Mouse (Mus musculus) embryo, embryonic 10.5 days (tissue): Measurements from ENCODE around the gene Bmp8b.
A peak's percentile ranks its signal among the peaks of the same experiment; 100 is the strongest.
"Not testable (repeated sequence)": the region's sequence is repeated elsewhere in the genome, so short reads cannot be mapped to it uniquely, and the experiment has no call there.

Experiments used
- DNase-seq: peaks from one replicate; pipeline ENCODE4 v3.0.0-alpha.2; 2015; ENCODE audit warnings: low spot score

Bmp8b gene

DNA sequence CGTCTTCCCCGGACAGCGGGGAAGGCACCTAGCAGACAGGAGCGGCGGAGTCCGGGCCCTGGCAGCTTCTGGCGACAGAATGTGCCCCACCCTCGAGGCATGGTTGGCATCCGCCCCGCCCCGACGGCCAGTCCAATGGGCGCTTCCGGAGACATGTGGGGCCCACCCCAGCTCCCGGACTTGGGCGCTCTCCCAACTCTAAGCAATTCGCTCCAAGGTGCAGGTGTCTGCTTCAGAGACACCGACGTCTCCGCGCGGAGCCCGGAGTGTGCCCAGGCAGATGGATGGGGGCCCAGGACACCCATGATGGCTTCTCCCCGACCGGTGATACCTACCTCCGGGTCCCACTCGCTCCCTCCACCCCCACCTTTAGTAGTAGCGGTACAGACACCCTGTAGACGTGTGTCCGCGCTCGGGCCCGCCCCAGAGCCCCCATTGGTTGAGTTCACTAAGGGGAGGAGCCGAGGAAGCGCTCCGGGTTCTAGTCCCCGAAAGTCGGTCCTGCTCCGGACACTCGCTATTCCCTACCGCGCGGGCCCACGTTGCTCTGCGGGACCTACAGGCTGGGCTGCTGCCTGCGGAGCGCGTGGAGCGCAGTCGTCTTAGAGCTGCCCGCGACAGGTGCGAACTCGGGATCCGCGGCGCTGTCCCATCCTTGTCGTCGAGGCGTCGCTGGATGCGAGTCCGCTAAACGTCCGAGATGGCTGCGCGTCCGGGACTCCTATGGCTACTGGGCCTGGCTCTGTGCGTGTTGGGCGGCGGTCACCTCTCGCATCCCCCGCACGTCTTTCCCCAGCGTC, at the start of gene Bmp8b:
Bmp8b (plus strand) TSS at position 515 of the 800 bp plus-strand sequence.
- no peak for DNase-seq

DNA sequence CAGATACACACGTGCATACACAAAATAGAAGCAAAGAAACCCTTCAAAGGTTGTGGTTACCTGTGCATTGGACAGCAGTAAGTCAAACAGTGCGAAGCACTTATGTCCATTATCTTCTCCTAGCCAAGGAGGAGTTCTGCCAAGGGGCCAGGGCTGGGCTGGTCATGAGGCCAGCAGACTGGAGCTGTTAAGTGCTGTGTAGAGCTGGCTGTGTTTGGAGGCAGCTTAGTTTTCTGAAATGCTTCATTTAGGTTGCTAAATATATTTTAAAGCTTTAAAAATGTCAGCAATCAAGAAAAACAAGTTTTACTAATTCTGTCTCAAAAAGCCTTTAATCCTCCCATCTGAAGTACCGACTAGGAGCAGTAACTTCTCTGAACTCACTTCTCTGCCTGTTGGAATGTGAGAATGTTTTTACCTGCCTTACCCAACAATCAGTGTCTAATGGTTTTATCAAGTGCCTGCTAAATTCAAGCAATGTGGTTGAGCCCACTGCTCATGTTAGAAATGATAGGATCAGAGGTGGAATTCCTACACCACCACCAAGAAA, 48.3 kb upstream of the Bmp8b start:
- no peak for DNase-seq

DNA sequence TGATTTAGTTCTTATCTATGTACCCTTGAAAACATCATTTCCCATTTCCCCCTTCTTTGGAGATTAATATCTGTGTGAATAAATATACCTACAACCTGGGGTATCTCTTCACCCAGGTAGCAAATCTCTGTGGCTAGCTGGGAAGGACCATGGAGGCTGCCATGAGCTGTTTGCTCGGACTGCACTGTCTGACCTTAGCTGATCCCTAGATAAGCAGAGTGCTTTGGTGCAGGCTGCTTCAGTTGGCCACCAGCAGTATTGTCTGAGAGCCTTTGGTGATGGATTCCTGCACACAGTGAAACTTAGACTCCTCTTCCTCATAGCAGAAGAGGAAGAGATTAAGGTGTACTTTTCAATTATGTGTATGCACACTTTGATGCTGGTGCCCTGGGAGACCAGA, 47.0 kb upstream of the Bmp8b start:
- no peak for DNase-seq

DNA sequence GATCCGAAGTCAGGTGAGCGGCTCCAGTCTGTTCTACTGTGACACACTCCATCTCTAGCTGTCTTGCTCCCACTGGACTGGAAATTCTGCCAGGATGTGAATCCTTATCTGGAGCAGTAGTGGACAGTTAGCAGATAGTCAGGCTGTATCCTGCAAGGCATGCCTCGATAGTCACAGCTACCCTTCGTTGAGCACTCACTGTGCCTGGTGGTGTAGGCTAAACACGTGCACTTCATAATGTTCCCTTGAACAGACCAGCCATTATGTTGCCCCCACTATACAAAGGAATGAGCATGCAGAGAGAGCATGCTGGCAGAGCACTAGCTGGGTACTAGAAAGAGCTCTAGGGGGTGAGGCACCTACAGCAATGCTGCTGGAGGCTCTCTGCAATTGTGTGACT, 43.2 kb upstream of the Bmp8b start:
- DNase-seq = no peak

DNA sequence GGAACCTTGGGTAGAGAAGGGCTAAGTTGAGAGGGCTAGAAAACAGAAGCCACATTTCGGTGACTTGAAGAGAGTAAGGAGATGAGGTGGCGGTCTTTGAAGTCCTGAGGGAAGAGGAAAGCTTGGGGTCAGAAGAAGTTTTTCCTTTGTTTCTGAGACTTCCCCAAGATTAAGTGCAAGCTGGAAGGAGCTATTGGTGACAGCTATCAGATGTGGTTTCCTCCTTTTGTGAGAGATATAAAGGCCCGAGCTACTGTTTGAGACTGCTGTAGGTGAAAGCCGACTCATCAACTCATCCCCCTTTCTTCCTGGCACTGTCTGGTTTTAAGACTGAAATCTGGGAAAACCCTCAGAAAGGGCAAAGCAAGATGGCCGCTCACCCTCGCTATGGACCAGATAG, 36.3 kb upstream of the Bmp8b start:
- no peak for DNase-seq

DNA sequence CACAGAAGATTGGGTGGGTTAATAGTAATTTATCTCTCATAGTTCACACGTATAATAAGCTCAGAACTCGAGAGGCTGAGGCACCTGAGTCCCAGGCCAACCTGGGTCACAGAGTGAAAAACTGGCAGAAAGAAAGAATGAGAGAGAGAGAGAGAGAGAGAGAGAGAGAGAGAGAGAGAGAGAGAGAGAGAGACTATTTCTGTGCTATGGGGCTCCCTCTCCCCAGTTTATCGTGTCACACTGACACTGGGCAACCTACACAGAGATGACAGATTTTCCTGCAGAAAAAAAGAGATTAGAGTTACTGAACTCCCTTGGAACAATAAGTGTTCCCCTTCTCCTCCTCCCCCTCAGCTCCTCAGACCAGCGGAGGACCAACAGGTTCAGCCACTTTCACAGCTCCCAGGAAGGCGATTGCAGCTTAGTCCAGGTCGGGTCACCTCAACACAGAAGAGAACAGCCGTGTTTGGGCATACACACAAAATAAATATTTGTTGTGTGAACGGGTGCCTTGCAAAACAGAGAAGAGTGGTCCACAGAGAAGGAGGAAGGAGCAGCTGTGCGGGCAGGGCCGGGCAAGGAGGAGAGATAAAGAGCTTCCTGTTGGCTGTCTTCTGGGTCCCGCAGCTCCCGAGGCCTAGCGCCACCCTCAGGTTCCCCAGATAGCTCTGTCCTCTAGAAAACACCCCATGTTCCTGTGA, 33.5 kb upstream of the Bmp8b start:
- peak; percentile 68 for DNase-seq

DNA sequence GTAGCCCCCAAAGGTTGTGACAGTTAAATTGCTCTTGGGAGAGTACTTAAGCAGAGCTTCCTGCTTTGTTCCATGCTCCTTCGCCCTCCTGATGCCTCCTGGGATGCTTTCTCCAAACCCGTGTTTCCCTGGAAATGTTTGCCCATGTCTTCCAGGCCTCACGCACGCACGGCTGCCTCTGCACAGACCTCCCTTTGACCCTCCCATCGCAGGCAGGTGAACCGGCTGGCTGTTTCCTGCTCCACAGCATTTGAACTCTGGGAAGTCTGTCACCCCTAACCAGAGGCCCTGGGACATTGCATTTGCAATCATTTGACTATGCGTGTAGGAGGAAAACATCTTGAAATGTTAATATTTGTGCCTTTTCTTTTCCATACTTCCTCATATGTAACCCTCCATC, 28.0 kb upstream of the Bmp8b start:
- DNase-seq = no peak

DNA sequence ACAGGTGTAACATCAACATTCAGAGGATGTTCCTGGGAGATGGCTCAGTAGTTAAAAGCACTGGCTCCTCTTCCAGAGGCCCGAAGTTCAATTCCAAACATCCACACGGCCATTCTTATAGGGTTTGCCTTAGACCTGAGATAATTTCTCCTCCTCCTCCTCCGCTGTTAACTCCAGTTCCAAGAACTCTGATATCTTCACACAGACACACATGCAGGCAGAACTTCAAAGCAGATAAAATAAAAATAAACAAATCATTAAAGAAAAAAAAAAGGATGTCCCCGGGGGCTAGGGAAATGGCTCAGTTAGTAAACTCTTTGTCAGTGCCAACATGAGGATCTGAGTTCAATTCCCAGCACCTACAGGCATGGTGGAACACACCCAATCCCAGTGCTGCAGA, 26.7 kb upstream of the Bmp8b start:
- DNase-seq = no peak

DNA sequence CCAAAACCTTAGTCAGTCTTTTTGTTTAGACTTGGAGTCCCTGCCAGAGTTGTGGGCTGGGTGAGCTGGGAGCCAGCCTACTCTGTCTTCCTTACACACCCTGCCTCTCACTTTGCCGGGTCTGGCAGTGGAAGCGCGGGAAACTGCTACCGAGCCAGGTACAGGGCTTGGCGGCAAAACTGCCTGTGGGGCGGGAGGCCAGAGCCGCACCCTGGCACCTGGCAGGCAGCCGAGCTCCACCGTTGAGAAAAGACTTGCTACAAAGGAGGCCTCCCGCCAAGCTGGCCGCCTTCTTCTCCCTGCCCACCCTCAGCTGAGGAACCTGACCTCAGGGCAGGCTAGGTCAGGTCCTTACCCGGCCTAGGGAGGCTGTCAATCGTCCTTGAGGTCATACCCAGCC, 24.2 kb upstream of the Bmp8b start:
- no peak for DNase-seq

- peak; percentile 86 for DNase-seq
These were observed 22.4 kb upstream of the Bmp8b start for GRCm38 (mm10) chr4:123082283-123083163.

DNA sequence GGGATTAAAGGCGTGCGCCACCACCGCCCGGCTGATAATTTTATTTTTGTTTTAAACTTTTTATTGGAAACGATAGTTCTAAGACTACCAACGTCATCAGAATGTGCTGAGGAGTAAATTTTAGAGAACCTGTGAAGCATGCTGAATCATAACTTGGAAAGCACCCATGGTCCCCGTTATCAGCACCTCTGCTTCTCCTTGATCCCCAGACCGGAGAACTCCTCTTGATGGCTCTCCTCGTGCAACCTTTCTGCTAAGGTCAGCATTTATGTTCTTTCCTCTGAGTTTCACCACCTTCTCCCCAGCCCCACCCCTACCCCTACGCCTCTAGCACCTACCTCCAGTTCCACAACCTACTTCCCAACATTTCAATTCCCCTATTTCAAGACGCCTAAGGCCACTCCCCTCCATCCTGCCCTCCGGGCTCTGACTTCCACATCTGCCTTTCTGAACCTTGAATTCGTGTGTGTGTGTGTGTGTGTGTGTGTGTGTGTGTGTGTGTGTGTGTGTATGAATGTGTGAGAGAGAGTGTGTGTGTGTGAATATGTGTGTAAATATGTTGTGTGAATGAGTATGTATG, 21.6 kb upstream of the Bmp8b start:
- DNase-seq = no peak

DNA sequence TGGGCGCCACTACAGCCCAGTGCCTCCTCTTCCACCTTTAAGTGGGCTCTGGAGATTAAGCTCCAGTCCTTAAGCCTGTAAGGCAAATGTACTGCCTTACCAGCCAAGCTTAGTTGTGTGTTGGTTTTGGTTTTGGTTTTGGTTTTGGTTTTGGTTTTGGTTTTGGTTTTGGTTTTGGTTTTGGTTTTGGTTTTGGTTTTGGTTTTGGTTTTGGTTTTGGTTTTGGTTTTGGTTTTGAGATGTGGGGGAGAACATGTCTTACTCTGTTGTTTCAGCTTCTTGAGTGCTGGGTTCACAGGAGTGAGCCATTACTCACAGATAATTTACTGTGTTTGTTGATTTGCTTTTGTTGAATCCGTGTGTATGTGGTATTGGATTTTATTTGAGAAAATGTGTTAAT, 19.7 kb upstream of the Bmp8b start:
- DNase-seq = no peak

DNA sequence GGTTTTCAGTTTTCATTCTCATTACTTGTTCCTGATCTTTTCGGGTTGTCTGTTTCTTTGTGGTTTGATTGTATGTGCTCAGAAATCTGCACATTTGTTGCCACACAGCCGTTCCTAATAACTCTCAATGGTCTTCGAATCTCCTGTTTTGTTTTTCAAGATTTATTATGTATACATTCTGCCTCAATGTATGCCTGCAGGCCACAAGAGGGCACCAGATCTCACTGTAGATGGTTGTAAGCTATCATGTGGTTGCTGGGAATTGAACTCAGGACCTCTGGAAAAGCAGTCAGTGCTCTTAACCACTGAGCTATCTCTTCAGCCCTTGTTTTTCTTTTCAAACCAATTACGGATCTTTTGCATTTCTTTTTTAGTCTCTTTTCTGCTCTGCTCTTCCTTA, 18.6 kb upstream of the Bmp8b start:
- DNase-seq = no peak

DNA sequence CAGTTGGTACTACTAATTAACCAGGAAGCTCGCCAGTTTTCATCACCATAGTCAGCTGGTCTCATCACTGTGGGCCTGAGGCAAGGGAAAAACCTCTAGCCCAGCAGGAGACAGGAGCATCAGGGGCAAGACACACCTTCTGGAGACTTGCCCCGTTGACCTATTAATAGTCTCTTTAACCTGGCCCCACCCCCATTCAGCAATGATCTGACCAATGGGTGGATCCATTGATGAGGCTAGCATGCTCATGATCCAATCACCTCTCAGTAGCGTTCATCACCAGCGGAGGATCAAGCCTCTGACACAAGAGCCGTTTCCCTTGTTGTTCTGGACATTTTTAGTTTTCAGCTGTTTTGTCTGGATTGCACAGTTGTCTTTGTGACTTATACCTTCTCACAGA, 12.3 kb upstream of the Bmp8b start:
- DNase-seq = no peak

GRCm38 (mm10) chr4:123093064-123093776, 11.7 kb upstream of the Bmp8b start:
- no peak for DNase-seq

- DNase-seq = no peak
These were observed 11.1 kb upstream of the Bmp8b start for GRCm38 (mm10) chr4:123093869-123094268.

GRCm38 (mm10) chr4:123105451-123105790, 456 bp downstream of the Bmp8b start:
- no peak for DNase-seq

DNA sequence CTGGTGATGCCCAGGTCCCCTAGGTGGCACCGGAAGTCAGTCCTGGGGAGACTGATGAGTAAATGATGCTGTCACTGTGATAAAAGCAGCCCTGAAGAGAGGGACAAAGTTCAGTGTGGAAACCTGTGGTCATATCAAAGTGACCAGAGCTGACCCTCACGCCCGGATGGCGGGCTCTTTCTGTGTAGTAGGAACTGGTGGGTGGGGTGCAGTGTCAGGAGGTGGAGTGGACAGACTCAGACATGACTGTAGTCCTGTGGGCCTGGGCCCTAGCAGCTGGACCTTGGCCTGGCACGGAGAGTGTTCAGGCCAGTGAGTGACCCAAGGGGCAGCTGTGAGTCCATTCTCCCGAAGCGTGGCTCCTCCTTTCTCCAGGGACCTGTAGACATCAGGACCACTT, 964 bp downstream of the Bmp8b start:
- DNase-seq = not testable (repeated sequence)

DNA sequence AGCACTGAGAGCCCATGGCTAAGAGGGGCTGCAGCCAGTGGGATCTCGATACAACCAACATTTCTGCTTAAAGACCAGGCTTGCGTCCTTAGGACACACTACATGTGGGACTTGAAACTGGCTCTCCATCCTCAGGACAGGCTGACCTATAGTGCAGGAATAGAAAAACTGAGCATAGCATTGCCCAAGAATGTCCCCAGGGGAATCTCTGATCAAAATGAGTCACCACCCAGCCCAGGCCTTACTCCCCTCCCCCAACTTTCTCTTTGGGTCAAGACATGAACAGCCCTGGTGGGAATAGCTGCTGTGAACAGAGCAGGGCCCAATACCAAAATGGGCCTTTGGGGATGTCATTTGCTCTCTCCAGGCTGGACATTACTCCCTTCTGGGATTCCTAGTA, 1.9 kb downstream of the Bmp8b start:
- no peak for DNase-seq

GRCm38 (mm10) chr4:123108056-123108455, 3.1 kb downstream of the Bmp8b start:
- no peak for DNase-seq

- DNase-seq = no peak
These were observed 5.8 kb downstream of the Bmp8b start for GRCm38 (mm10) chr4:123110751-123111150.
